Mouse (Mus musculus) hindbrain, postnatal 0 days (tissue): Measurements from ENCODE around the gene Crybb3. TPM values are rescaled to one million over a fixed set of nuclear protein-coding genes. Genes with fewer than 3 reads are reported as not detected.

ENCODE experiments used
- ATAC-seq: fragments of 200-750 bp; cut with Nextera tagmentation; 2 replicates; pipeline ENCODE4 v1.8.0; 2017; ENCODE audit warnings: mild to moderate bottlenecking, moderate TSS enrichment, moderate library complexity
- DNase-seq: peaks from one replicate; pipeline ENCODE4 v3.0.0-alpha.2; 2015; ENCODE audit warnings: low spot score
- H3K27ac ChIP-seq: fragments of 300-500 bp; sonication (generic); 2 replicates; pipeline ENCODE4 v1.5.1; 2014; ENCODE audit warnings: mild to moderate bottlenecking
- H3K27me3 ChIP-seq: fragments of 300-500 bp; sonication (generic); 2 replicates; pipeline ENCODE4 v1.6.1; 2014; ENCODE audit warnings: low read length, mixed read lengths; ENCODE audit not compliant: insufficient read depth
- H3K36me3 ChIP-seq: fragments of 300-500 bp; sonication (generic); 2 replicates; pipeline ENCODE4 v1.6.1; 2014; ENCODE audit warnings: low read length, mixed read lengths; ENCODE audit not compliant: insufficient read depth
- H3K4me1 ChIP-seq: fragments of 300-500 bp; sonication (generic); 2 replicates; pipeline ENCODE4 v1.6.1; 2014; ENCODE audit warnings: antibody characterized with exemption, low read length, mixed read lengths; ENCODE audit not compliant: insufficient read depth
- H3K4me2 ChIP-seq: fragments of 300-500 bp; sonication (generic); 2 replicates; pipeline ENCODE4 v1.6.1; 2014; ENCODE audit warnings: low read depth, mild to moderate bottlenecking, low read length, moderate library complexity, mixed read lengths
- H3K4me3 ChIP-seq: fragments of 300-500 bp; sonication (generic); 2 replicates; pipeline ENCODE4 v1.5.1; 2014; ENCODE audit warnings: low read length
- H3K9ac ChIP-seq: fragments of 300-500 bp; sonication (generic); replicated peaks from 2 replicates; pipeline ENCODE4 v1.6.1; 2014; ENCODE audit warnings: mild to moderate bottlenecking, low read length, moderate library complexity, mixed read lengths
- H3K9me3 ChIP-seq: fragments of 300-500 bp; sonication (generic); 2 replicates; pipeline ENCODE4 v1.6.1; 2016; ENCODE audit warnings: low read length, mixed read lengths
- CTCF ChIP-seq: IDR thresholded peaks from 2 replicates; pipeline ENCODE4 v1.5.1; 2016; ENCODE audit warnings: antibody characterized with exemption, control low read depth, low read depth
- WGBS: fragments of 180-500 bp; shearing (Covaris S2); extraction: QIAGEN DNeasy Blood & Tissue Kit; methylation state at CpG from one replicate; pipeline ENCODE4 v1.1.7; 2014; 5-methylcytosine and 5-hydroxymethylcytosine counted together
- polyA plus RNA-seq: library from polyadenylated mRNA; unstranded; fragments of >200 nt; fragmentation: Nextera tagmentation; extraction: Ambion mirVana; gene quantifications from 2 replicates; pipeline ENCODE4 v1.2.1, GENCODE M21; 2015
- total RNA-seq: library from RNA; depleted of rRNA; stranded (reverse); fragments of >200 nt; gene quantifications from 2 replicates; pipeline ENCODE4 v1.2.3, GENCODE M21; 2014; rRNA removed

Crybb3 gene
- 1.6 and 5.3 TPM in 2 replicates for total RNA-seq
- 2.3 and 2.6 TPM in 2 replicates for polyA plus RNA-seq

- Histone ChIP-seq H3K4me1 (0 out of 2 replicates have a peak, but pooled peaks cover 3% of the 10 kb centered on the region), H3K27me3 (no peaks in the 10 kb centered on the region), H3K9me3 (no peaks in the 10 kb centered on the region), H3K27ac (no peak within 1 kb of the TSS), H3K4me2 (no peak within 1 kb of the TSS), H3K36me3 (no peaks in the 10 kb centered on the region), H3K9ac (no peak within 1 kb of the TSS), H3K4me3 (no peak within 1 kb of the TSS)
- DNase-seq, result peak; percentile 38
- ATAC-seq, result no peak
- TF ChIP-seq CTCF, result no peak
- WGBS, result 58% methylated on average over 8 of the region's 8 CpGs
These were observed at the start of gene Crybb3 for GRCm38 (mm10) chr5:113081439-113081838. Gene Crybb3 (minus strand): TSS chr5:113081584.

- Histone ChIP-seq H3K27ac (no peak overlapping the region), H3K4me1 (no peaks in the 10 kb centered on the region), H3K27me3 (no peaks in the 10 kb centered on the region), H3K36me3 (no peaks in the 10 kb centered on the region), H3K9ac (no peak overlapping the region), H3K4me2 (no peak overlapping the region), H3K9me3 (no peaks in the 10 kb centered on the region), H3K4me3 (no peak overlapping the region)
- ATAC-seq (no peak), DNase-seq (no peak)
- no peak for TF ChIP-seq CTCF
- WGBS, result 70% methylated on average over 4 of the region's 4 CpGs
These were observed 47.0 kb upstream of the Crybb3 start for GRCm38 (mm10) chr5:113128426-113128825.

GRCm38 (mm10) chr5:113126476-113126875, 45.1 kb upstream of the Crybb3 start:
- H3K4me3 ChIP-seq, result no peak overlapping the region
- no peak overlapping the region for H3K9ac ChIP-seq
- no peaks in the 10 kb centered on the region for H3K4me1 ChIP-seq
- H3K36me3 ChIP-seq, result no peaks in the 10 kb centered on the region
- 93% methylated on average over 12 of the region's 12 CpGs for WGBS
- H3K27me3 ChIP-seq, result no peaks in the 10 kb centered on the region
- H3K27ac ChIP-seq, result no peak overlapping the region
- no peak overlapping the region for H3K4me2 ChIP-seq
- TF ChIP-seq CTCF, result no peak
- H3K9me3 ChIP-seq, result no peaks in the 10 kb centered on the region
- no peak for DNase-seq
- no peak for ATAC-seq

DNA sequence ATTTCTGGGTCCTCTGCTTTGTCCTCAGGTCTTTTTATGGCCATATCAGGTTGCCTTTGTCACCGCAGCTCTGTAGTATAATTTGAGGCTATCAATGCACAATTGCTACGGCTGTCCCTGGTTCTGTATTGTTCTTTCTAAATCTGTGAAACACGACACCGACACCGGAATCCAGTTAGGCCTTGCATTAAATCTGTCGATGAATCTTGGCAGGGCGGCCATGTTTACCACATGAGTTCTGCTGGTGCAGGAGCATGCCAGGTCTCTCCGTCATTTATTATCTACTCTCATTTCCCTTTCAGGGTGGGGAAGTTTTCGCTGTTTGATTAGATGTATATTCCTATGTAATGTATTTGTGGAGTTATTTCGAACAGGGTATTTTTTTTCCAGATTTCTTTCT, 42.3 kb upstream of the Crybb3 start:
- Histone ChIP-seq H3K27ac (no peak overlapping the region), H3K4me3 (no peak overlapping the region), H3K4me2 (no peak overlapping the region), H3K9me3 (no peaks in the 10 kb centered on the region), H3K27me3 (no peaks in the 10 kb centered on the region), H3K4me1 (0 out of 2 replicates have a peak, but pooled peaks cover 4% of the 10 kb centered on the region), H3K36me3 (no peaks in the 10 kb centered on the region), H3K9ac (no peak overlapping the region)
- ATAC-seq (no peak), DNase-seq (no peak)
- WGBS, result 78% methylated on average over 10 of the region's 10 CpGs
- TF ChIP-seq CTCF, result no peak

DNA sequence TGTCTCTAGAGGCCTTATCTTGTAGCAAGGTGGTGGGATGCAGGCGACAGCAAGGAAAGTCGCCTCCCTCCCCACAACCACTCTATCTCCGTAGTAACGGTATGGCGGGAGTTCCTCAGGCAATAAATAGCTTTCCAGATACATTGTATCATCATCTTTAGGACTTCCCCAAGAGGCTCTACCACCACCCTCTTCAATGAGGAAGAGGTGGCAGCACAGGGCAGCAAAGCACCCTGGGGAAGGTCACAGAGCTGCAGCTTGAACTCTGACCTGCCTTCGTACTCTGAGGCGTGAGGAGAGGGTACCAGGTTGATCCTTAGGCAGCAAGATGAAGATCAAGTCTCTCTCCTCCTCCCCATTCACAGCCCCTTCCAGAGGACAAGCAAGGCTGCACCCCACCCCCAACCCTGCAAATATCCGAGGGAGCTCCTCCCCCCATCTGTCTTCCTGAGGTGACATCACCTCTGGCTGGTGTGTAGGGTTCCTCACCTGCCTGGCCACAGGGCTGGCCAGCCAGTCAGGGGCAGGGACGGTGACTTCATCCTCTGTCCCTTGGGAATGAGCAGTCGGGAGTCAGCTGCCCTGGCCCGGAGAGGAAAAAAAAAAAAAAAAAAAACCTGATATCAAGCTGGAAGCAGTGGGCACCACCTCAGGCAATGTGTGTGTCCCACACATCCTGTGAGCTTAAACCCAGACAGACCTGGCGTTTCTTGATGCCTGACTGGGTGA, 41.1 kb upstream of the Crybb3 start:
- no peak overlapping the region for H3K27ac ChIP-seq
- H3K36me3 ChIP-seq, result no peaks in the 10 kb centered on the region
- no peaks in the 10 kb centered on the region for H3K9me3 ChIP-seq
- 55% methylated on average over 12 of the region's 12 CpGs for WGBS
- ATAC-seq (no peak), DNase-seq (no peak)
- no peak overlapping the region for H3K4me3 ChIP-seq
- H3K27me3 ChIP-seq, result no peaks in the 10 kb centered on the region
- no peak for TF ChIP-seq CTCF
- H3K9ac ChIP-seq, result no peak overlapping the region
- 0 out of 2 replicates have a peak, but pooled peaks cover 4% of the 10 kb centered on the region for H3K4me1 ChIP-seq
- no peak overlapping the region for H3K4me2 ChIP-seq

DNA sequence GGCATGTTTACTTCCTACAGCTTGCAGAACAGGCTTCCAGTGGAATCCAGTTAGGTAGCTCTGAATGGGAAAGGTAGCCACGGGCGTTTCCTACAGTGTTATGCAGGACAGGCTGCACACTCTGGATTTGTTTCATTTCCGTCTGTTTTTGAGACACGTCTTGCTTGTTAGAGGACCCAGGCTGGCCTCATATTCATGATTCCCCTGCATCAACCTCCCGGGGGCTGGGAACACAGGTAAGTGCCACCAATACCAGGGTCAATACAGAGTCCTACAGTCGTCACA, 40.1 kb upstream of the Crybb3 start:
- no peak overlapping the region for H3K4me2 ChIP-seq
- H3K4me1 ChIP-seq, result 0 out of 2 replicates have a peak, but pooled peaks cover 4% of the 10 kb centered on the region
- no peaks in the 10 kb centered on the region for H3K9me3 ChIP-seq
- H3K27me3 ChIP-seq, result no peaks in the 10 kb centered on the region
- TF ChIP-seq CTCF, result no peak
- H3K27ac ChIP-seq, result no peak overlapping the region
- no peaks in the 10 kb centered on the region for H3K36me3 ChIP-seq
- ATAC-seq (no peak), DNase-seq (no peak)
- 75% methylated on average over 6 of the region's 6 CpGs for WGBS
- H3K9ac ChIP-seq, result no peak overlapping the region
- no peak overlapping the region for H3K4me3 ChIP-seq

DNA sequence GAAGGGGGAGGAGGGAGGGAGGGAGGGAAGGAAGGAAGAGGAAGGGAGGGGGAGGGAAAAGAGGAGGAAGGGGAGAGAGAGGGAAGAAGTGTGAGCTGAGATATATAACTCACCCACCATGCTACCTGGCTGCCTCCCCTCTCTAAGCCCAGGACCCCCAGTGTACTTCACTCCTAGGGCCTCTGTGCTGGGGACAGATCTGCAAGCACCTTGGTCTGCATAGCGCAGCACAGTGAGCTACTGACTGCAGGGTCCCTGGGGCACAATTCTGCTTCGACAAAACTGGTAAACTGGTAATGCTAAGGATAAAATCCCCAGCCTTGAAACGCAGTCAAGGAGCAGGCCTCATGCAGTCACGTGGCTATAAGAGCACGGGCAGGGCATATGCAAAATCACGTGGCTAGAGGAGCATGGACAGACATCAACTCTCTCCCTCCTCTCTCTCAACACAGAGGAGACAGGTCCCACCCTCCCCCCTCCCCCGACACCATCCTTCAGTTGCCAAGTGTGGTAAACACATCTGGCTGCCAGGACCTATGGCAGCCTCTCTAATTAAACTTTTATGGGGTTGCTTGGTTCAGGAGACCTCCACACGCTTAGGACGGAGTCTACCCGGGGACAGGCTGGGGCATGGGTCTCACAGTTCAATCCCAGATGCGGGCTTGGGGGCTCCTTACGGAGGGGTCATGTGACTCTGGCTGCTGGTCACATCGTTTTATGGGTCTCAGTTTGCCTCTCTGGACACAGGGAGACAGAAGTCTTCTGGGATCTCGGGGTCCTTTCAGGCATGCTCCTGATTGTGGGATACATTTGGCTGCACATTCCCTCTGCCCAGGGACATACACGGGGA, 39.6 kb upstream of the Crybb3 start:
- no peak overlapping the region for H3K4me2 ChIP-seq
- DNase-seq, result no peak
- no peaks in the 10 kb centered on the region for H3K36me3 ChIP-seq
- TF ChIP-seq CTCF, result no peak
- H3K9ac ChIP-seq, result no peak overlapping the region
- H3K27me3 ChIP-seq, result no peaks in the 10 kb centered on the region
- 0 out of 2 replicates have a peak, but pooled peaks cover 4% of the 10 kb centered on the region for H3K4me1 ChIP-seq
- no peaks in the 10 kb centered on the region for H3K9me3 ChIP-seq
- peak; percentile 43; the same call in 1 of the 2 replicates for ATAC-seq
- WGBS, result 35% methylated on average over 15 of the region's 15 CpGs
- no peak overlapping the region for H3K27ac ChIP-seq
- H3K4me3 ChIP-seq, result no peak overlapping the region
